18 mouse cellular contexts compared by ENCODE assay signal in the genomic region with DNA sequence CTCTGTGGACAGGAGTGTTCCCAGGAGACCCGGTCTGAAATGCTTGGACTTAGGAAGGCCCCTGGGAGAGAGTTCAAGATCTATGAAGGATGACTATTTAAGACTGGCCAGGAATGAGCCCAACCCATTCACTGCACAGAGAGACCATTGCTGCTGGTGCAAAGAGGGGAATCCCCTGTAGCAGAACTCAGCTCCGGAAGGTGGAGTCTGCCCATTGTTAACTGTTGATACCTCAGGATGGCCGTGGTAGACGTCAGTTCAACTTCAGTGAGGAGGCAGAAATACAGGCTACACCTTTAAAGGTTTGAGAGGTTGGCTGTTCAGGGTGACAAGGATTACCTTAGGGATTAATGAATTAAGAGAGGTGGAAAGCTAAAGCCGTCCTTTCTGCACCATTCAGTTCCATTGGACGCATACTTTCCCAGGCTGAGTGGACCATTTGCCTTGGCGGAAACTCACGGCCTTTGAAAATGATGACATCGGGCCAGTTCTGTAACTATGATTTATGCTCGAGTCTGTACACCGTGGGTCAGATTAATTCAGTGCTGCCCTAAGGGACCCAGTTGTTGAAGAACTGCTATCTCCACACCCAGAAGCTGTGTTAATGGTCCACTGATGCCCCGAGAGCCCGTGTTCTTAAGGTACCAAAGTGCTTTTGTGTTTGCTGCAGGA.
DNase-seq lines count a peak whose midpoint lies in the region; ATAC-seq lines count a peak whose summit lies in the region.
"Had no signal": no experiment of that assay in that cellular context is flagged by ENCODE, and none has a peak within 500 bp of the region (broad histone marks: within the 10 kb centered on the region; RNA-seq: fewer than 3 reads in every experiment).

No protein-coding gene starts in this region.

- no peaks in the 10 kb centered on the region for H3K9me3 ChIP-seq in limb, embryonic 12.5 days
- no peaks in the 10 kb centered on the region for H3K9me3 ChIP-seq in limb, embryonic 10.5 days (replicated peaks)
- H3K9me3 ChIP-seq: embryonic facial prominence, embryonic 12.5 days; heart, embryonic 15.5 days; hindbrain, embryonic 13.5 days had no signal

- H3K4me2 ChIP-seq in limb, embryonic 12.5 days = no peak overlapping the region
- H3K4me2 ChIP-seq: embryonic facial prominence, embryonic 12.5 days; heart, embryonic 15.5 days; hindbrain, embryonic 13.5 days; liver, embryonic 11.5 days had no signal

- H3K9ac ChIP-seq in limb, embryonic 12.5 days (replicated peaks) = no peak overlapping the region
- H3K9ac ChIP-seq: embryonic facial prominence, embryonic 12.5 days; forebrain, postnatal 0 days; heart, embryonic 15.5 days; hindbrain, embryonic 13.5 days had no signal

- H3K36me3 ChIP-seq in limb, embryonic 12.5 days = no peaks in the 10 kb centered on the region
- no peaks in the 10 kb centered on the region for H3K36me3 ChIP-seq in limb, embryonic 10.5 days
- H3K36me3 ChIP-seq: embryonic facial prominence, embryonic 12.5 days; heart, embryonic 15.5 days; hindbrain, embryonic 13.5 days had no signal

- H3K4me3 ChIP-seq in limb, embryonic 12.5 days (replicated peaks) = no peak overlapping the region
- no peak overlapping the region for H3K4me3 ChIP-seq in limb, embryonic 10.5 days
- H3K4me3 ChIP-seq: embryonic facial prominence, embryonic 12.5 days; heart, embryonic 15.5 days; hindbrain, embryonic 13.5 days had no signal

- H3K27me3 ChIP-seq in limb, embryonic 12.5 days = no peaks in the 10 kb centered on the region
- H3K27me3 ChIP-seq in limb, embryonic 10.5 days (ENCODE audit: low read depth, poor library complexity, severe bottlenecking) = no peaks in the 10 kb centered on the region
- H3K27me3 ChIP-seq: embryonic facial prominence, embryonic 12.5 days; heart, embryonic 15.5 days; hindbrain, embryonic 13.5 days had no signal

- peak; percentile 28; the same call in 1 of the 2 replicates for ATAC-seq in limb, embryonic 12.5 days (ENCODE audit: insufficient number of reproducible peaks, insufficient read depth, low FRiP score, low TSS enrichment, low read depth)
- peak; percentile 83 for ATAC-seq in CD4-positive, CD25-positive, alpha-beta regulatory T cell, adult 4 months
- ATAC-seq: forebrain, postnatal 0 days had no signal

- no peak overlapping the region for H3K27ac ChIP-seq in limb, embryonic 12.5 days
- H3K27ac ChIP-seq in limb, embryonic 10.5 days = no peak overlapping the region
- H3K27ac ChIP-seq: embryonic facial prominence, embryonic 12.5 days; heart, embryonic 15.5 days; hindbrain, embryonic 13.5 days had no signal

- DNase-seq in adrenal gland, adult (ENCODE audit: inconsistent age in 2 of 2, low spot score in 1 of 2) = peak; percentile 62 to 84
- no peak for DNase-seq in adrenal gland, postnatal 25 days
- DNase-seq in limb, embryonic 10.5 days (ENCODE audit: low spot score) = no peak
- peak; percentile 36 for DNase-seq in adrenal gland, adult 8-10 months
- no peak for DNase-seq in left cerebral cortex, postnatal 36 days (ENCODE audit: low spot score in 2 of 2)
- no peak for DNase-seq in left cerebral cortex, postnatal 14 days (ENCODE audit: low spot score in 2 of 2)
- DNase-seq: cerebellum, adult 9-10 months; forebrain, postnatal 0 days; kidney, adult 18-20 months; lung, adult 2 months; lung, postnatal 36 days; thymus, postnatal 14 days had no signal

- 0 out of 2 replicates have a peak, but pooled peaks cover 3% of the 10 kb centered on the region for H3K4me1 ChIP-seq in limb, embryonic 12.5 days (replicated peaks)
- H3K4me1 ChIP-seq in limb, embryonic 10.5 days = peaks cover 2% of the 10 kb centered on the region; the same call in 1 of the 2 replicates
- H3K4me1 ChIP-seq: embryonic facial prominence, embryonic 12.5 days had no signal

- 86% methylated on average over 13 of the region's 13 CpGs for WGBS in limb, embryonic 12.5 days
- WGBS in limb, embryonic 10.5 days = 90% methylated on average over 13 of the region's 13 CpGs

- intact Hi-C loops in left cerebral cortex, postnatal 36 days (cut with DNase I) = no loop called here
- intact Hi-C loops in left cerebral cortex, postnatal 14 days (cut with DNase I) = no loop called here

Comparison
In these comparisons a context has a peak if more than half of its experiments do, and no peak if none do; other contexts are left out.
1. DNase-seq: peak in adrenal gland, adult (2 of 2) and adrenal gland, adult 8-10 months (single experiment); none in adrenal gland, postnatal 25 days (single experiment), limb, embryonic 10.5 days (single experiment), left cerebral cortex, postnatal 36 days (0 of 2) and left cerebral cortex, postnatal 14 days (0 of 2).